Mouse (Mus musculus) ES-Bruce4 (cell line): Measurements from ENCODE around the gene Tbc1d22a. TPM values are rescaled to one million over a fixed set of nuclear protein-coding genes. Genes with fewer than 3 reads are reported as not detected.
"Not testable (repeated sequence)": the region's sequence is repeated elsewhere in the genome, so short reads cannot be mapped to it uniquely, and the experiment has no call there.

Source experiments
- H3K27ac ChIP-seq: 2 replicates; pipeline ENCODE4 v1.5.1; 2012; ENCODE audit warnings: low read length, inconsistent platforms; ENCODE audit not compliant: insufficient read depth
- H3K27me3 ChIP-seq: 2 replicates; pipeline ENCODE4 v1.6.1; 2012; ENCODE audit warnings: mild to moderate bottlenecking, low read length, inconsistent platforms; ENCODE audit not compliant: control insufficient read depth, poor library complexity, insufficient read depth, severe bottlenecking
- H3K36me3 ChIP-seq: 2 replicates; pipeline ENCODE4 v1.6.1; 2012; ENCODE audit warnings: inconsistent platforms, mild to moderate bottlenecking, low read length, moderate library complexity; ENCODE audit not compliant: control insufficient read depth, poor library complexity, insufficient read depth, severe bottlenecking
- H3K4me1 ChIP-seq: one replicate; pipeline ENCODE4 v1.8.1; 2011; ENCODE audit warnings: low read length; ENCODE audit not compliant: control insufficient read depth, insufficient read depth
- H3K4me3 ChIP-seq: 2 replicates; pipeline ENCODE4 v1.5.1; 2011; ENCODE audit warnings: low read depth, mild to moderate bottlenecking, low read length
- H3K9ac ChIP-seq: 2 replicates; pipeline ENCODE4 v1.6.1; 2012; ENCODE audit warnings: low read depth, mild to moderate bottlenecking, inconsistent platforms; ENCODE audit not compliant: poor library complexity, severe bottlenecking
- H3K9me3 ChIP-seq: replicated peaks from 2 replicates; pipeline ENCODE4 v1.6.1; 2012; ENCODE audit warnings: mild to moderate bottlenecking, low read length, inconsistent platforms; ENCODE audit not compliant: control insufficient read depth, poor library complexity, insufficient read depth, severe bottlenecking
- CTCF ChIP-seq: IDR thresholded peaks from one replicate; pipeline ENCODE4 v1.8.1; 2011; ENCODE audit warnings: low read depth, low read length
- EP300 ChIP-seq: IDR thresholded peaks from 2 replicates; pipeline ENCODE4 v1.6.1; 2011; ENCODE audit warnings: low read depth, low read length; ENCODE audit not compliant: insufficient read depth
- POLR2A ChIP-seq: IDR thresholded peaks from one replicate; pipeline ENCODE4 v1.8.1; 2011; ENCODE audit warnings: low read length; ENCODE audit not compliant: insufficient read depth
- polyA plus RNA-seq: library from polyadenylated mRNA; stranded (reverse); fragments of >200 nt; gene quantifications from 2 replicates; pipeline ENCODE4 v1.2.4, GENCODE M21; 2011; ENCODE audit warnings: low read depth; ENCODE audit not compliant: missing spikeins, insufficient read depth, insufficient read length

Gene Tbc1d22a
- polyA plus RNA-seq, 1 experiment, result 14.1 TPM

- Histone ChIP-seq H3K36me3 (no peaks in the 10 kb centered on the region), H3K27ac (no peak overlapping the region), H3K4me1 (peaks cover 2% of the 10 kb centered on the region), H3K4me3 (no peak overlapping the region), H3K9ac (no peak overlapping the region), H3K27me3 (no peaks in the 10 kb centered on the region), H3K9me3 (no peaks in the 10 kb centered on the region)
- TF ChIP-seq EP300 (no peak), POLR2A (no peak), CTCF (no peak)
Observed at GRCm38 (mm10) chr15:86173136-86173985, 40.9 kb upstream of the Tbc1d22a start.

- H3K27me3 ChIP-seq, result no peaks in the 10 kb centered on the region
- no peaks in the 10 kb centered on the region for H3K36me3 ChIP-seq
- no peaks in the 10 kb centered on the region for H3K4me1 ChIP-seq
- no peaks in the 10 kb centered on the region for H3K9me3 ChIP-seq
- H3K4me3 ChIP-seq, result no peak overlapping the region
- H3K27ac ChIP-seq, result no peak overlapping the region
- TF ChIP-seq EP300, result no peak
- TF ChIP-seq CTCF, result no peak
- no peak for TF ChIP-seq POLR2A
- H3K9ac ChIP-seq, result no peak overlapping the region
Observed at GRCm38 (mm10) chr15:86175253-86176050, 38.8 kb upstream of the Tbc1d22a start.

DNA sequence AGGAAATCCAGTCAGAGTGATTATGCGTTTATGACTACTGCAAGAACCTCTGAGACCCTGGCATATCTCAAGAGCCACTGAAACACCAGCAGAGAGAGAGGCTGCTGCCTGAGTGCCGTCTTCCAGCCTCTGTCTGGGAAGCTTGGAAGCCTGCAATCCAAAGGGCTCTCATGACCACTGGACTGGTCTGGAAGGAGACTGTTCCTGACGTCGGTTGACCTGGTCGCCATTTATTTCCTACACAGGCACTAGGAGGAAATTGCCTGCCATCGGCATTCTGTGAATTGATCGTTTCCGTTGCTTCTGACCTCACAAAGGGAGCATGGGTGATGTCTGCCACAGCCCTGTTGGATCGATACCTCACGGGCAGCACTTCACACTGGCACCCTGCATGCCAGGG, 38.1 kb upstream of the Tbc1d22a start:
- no peaks in the 10 kb centered on the region for H3K36me3 ChIP-seq
- H3K4me1 ChIP-seq, result no peaks in the 10 kb centered on the region
- no peak for TF ChIP-seq CTCF
- TF ChIP-seq POLR2A, result no peak
- TF ChIP-seq EP300, result no peak
- no peak overlapping the region for H3K4me3 ChIP-seq
- H3K9ac ChIP-seq, result no peak overlapping the region
- no peak overlapping the region for H3K27ac ChIP-seq
- no peaks in the 10 kb centered on the region for H3K9me3 ChIP-seq
- no peaks in the 10 kb centered on the region for H3K27me3 ChIP-seq

GRCm38 (mm10) chr15:86176771-86177702, 37.2 kb upstream of the Tbc1d22a start:
- no peaks in the 10 kb centered on the region for H3K9me3 ChIP-seq
- H3K36me3 ChIP-seq, result no peaks in the 10 kb centered on the region
- TF ChIP-seq EP300, result no peak
- no peak for TF ChIP-seq POLR2A
- no peak for TF ChIP-seq CTCF
- no peak overlapping the region for H3K9ac ChIP-seq
- H3K27ac ChIP-seq, result no peak overlapping the region
- H3K4me3 ChIP-seq, result no peak overlapping the region
- no peaks in the 10 kb centered on the region for H3K27me3 ChIP-seq
- no peaks in the 10 kb centered on the region for H3K4me1 ChIP-seq

DNA sequence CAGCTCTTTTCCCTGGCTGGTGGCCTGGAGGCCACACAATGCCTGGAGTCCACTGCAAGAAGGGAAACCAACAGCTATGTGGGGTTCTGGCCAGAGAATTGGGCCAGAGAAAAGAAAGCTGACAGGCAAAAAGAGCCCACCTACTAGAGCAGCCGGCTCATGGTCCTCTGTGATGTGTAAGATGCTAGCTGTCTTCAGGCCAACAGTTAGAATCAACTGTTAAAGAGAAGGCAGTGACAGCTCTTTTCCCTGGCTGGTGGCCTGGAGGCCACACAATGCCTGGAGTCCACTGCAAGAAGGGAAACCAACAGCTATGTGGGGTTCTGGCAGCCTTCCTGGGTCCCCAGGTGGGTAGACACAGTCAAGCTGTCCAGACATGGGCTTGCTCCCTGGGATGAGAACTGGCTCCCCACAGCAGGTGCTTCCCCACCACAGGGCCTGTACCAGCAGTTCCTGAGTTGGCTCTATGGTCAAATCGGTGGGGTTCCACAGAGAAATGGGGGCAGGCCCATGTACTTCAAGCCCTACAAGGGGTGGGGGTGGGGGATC, 36.5 kb upstream of the Tbc1d22a start:
- not testable (repeated sequence) for H3K9me3 ChIP-seq, H3K4me1 ChIP-seq, H3K36me3 ChIP-seq, H3K27me3 ChIP-seq, H3K27ac ChIP-seq, H3K9ac ChIP-seq, H3K4me3 ChIP-seq
